Mouse (Mus musculus): ENCODE measurements around the gene Hoxd8.

- TF ChIP-seq CTCF (IDR thresholded peaks at IDR 0.05; ENCODE audit: low read depth, low read length) = peak; percentile 69
- TF ChIP-seq POLR2A (IDR thresholded peaks at IDR 0.05; ENCODE audit: extremely low read depth, insufficient read depth, low read length) = no peak
Measured at GRCm38 (mm10) chr2:74663291-74663925, 41.0 kb upstream of the Hoxd8 start.

Measured in liver, adult 2 months (tissue).